Mouse (Mus musculus): ENCODE measurements around the gene Sorbs1. TPM values are rescaled to one million over a fixed set of nuclear protein-coding genes. Genes with fewer than 3 reads are reported as not detected.
A peak's percentile ranks its signal among the peaks of the same experiment; 100 is the strongest.

The Sorbs1 gene
- polyA plus RNA-seq, 1 experiment: 79.3 TPM

- no peak overlapping the region for H3K27ac ChIP-seq (ENCODE audit: insufficient read depth, low read length)
- TF ChIP-seq CTCF (IDR thresholded peaks at IDR 0.05; ENCODE audit: borderline replicate concordance, insufficient read depth, low read depth, low read length) (no peak), POLR2A (IDR thresholded peaks at IDR 0.05; ENCODE audit: borderline replicate concordance, insufficient read depth, low read length) (no peak)
- DNase-seq: no peak
- H3K4me1 ChIP-seq (ENCODE audit: control insufficient read depth, insufficient read depth, low read length): peaks cover 4% of the 10 kb centered on the region; the same call in 1 of the 2 replicates
- H3K4me3 ChIP-seq (replicated peaks; ENCODE audit: insufficient read depth, low read depth, low read length): no peak overlapping the region
- WGBS: 89% methylated on average over 12 of the region's 12 CpGs
- H3K27me3 ChIP-seq (ENCODE audit: control insufficient read depth, insufficient read depth, low read length): no peaks in the 10 kb centered on the region
Measured at GRCm38 (mm10) chr19:40309911-40310310, 203.7 kb downstream of the Sorbs1 start.

GRCm38 (mm10) chr19:40307550-40307949 lies 206.0 kb downstream of the Sorbs1 start:
- peak; percentile 52 to 81 for DNase-seq
- H3K4me3 ChIP-seq (replicated peaks; ENCODE audit: insufficient read depth, low read depth, low read length): no peak overlapping the region
- 28% methylated on average over 7 of the region's 7 CpGs for WGBS

GRCm38 (mm10) chr19:40306631-40307030 lies 206.9 kb downstream of the Sorbs1 start:
- no peak overlapping the region for H3K27ac ChIP-seq (ENCODE audit: insufficient read depth, low read length)
- peaks cover 4% of the 10 kb centered on the region; the same call in 1 of the 2 replicates for H3K4me1 ChIP-seq (ENCODE audit: control insufficient read depth, insufficient read depth, low read length)
- H3K27me3 ChIP-seq (ENCODE audit: control insufficient read depth, insufficient read depth, low read length): no peaks in the 10 kb centered on the region
- WGBS: 88% methylated on average over 2 of the region's 2 CpGs
- no peak overlapping the region for H3K4me3 ChIP-seq (replicated peaks; ENCODE audit: insufficient read depth, low read depth, low read length)
- TF ChIP-seq POLR2A (IDR thresholded peaks at IDR 0.05; ENCODE audit: borderline replicate concordance, insufficient read depth, low read length) (no peak), CTCF (IDR thresholded peaks at IDR 0.05; ENCODE audit: borderline replicate concordance, insufficient read depth, low read depth, low read length) (no peak)
- DNase-seq: no peak

More at GRCm38 (mm10) chr19:40307550-40307949, 206.0 kb downstream of the Sorbs1 start:
- TF ChIP-seq POLR2A (IDR thresholded peaks at IDR 0.05; ENCODE audit: borderline replicate concordance, insufficient read depth, low read length) (no peak), CTCF (IDR thresholded peaks at IDR 0.05; ENCODE audit: borderline replicate concordance, insufficient read depth, low read depth, low read length) (no peak)
- H3K27me3 ChIP-seq (ENCODE audit: control insufficient read depth, insufficient read depth, low read length): no peaks in the 10 kb centered on the region
- H3K27ac ChIP-seq (ENCODE audit: insufficient read depth, low read length): no peak overlapping the region
- H3K4me1 ChIP-seq (ENCODE audit: control insufficient read depth, insufficient read depth, low read length): peaks cover 4% of the 10 kb centered on the region; the same call in 1 of the 2 replicates

- no peak for TF ChIP-seq POLR2A (IDR thresholded peaks at IDR 0.05; ENCODE audit: borderline replicate concordance, insufficient read depth, low read length)
- TF ChIP-seq CTCF (IDR thresholded peaks at IDR 0.05; ENCODE audit: borderline replicate concordance, insufficient read depth, low read depth, low read length): no peak
- peaks cover 4% of the 10 kb centered on the region; the same call in 1 of the 2 replicates for H3K4me1 ChIP-seq (ENCODE audit: control insufficient read depth, insufficient read depth, low read length)
- DNase-seq: no peak
- WGBS: 79% methylated on average over 7 of the region's 7 CpGs
- H3K27ac ChIP-seq (ENCODE audit: insufficient read depth, low read length): no peak overlapping the region
- H3K27me3 ChIP-seq (ENCODE audit: control insufficient read depth, insufficient read depth, low read length): no peaks in the 10 kb centered on the region
- H3K4me3 ChIP-seq (replicated peaks; ENCODE audit: insufficient read depth, low read depth, low read length): no peak overlapping the region
Measured at GRCm38 (mm10) chr19:40305456-40305855, 208.1 kb downstream of the Sorbs1 start.

- H3K27ac ChIP-seq (ENCODE audit: insufficient read depth, low read length): no peak overlapping the region
- no peak overlapping the region for H3K4me3 ChIP-seq (replicated peaks; ENCODE audit: insufficient read depth, low read depth, low read length)
- TF ChIP-seq CTCF (IDR thresholded peaks at IDR 0.05; ENCODE audit: borderline replicate concordance, insufficient read depth, low read depth, low read length): no peak
- DNase-seq: no peak
- H3K27me3 ChIP-seq (ENCODE audit: control insufficient read depth, insufficient read depth, low read length): no peaks in the 10 kb centered on the region; the same call in 1 of the 2 replicates
- H3K4me1 ChIP-seq (ENCODE audit: control insufficient read depth, insufficient read depth, low read length): peaks cover 4% of the 10 kb centered on the region; the same call in 1 of the 2 replicates
- WGBS: 89% methylated on average over 9 of the region's 9 CpGs
Measured at GRCm38 (mm10) chr19:40302916-40303315, 210.7 kb downstream of the Sorbs1 start.

- Histone ChIP-seq H3K27ac (ENCODE audit: insufficient read depth, low read length) (no peak overlapping the region), H3K4me3 (replicated peaks; ENCODE audit: insufficient read depth, low read depth, low read length) (no peak overlapping the region)
- TF ChIP-seq POLR2A (IDR thresholded peaks at IDR 0.05; ENCODE audit: borderline replicate concordance, insufficient read depth, low read length) (no peak), CTCF (IDR thresholded peaks at IDR 0.05; ENCODE audit: borderline replicate concordance, insufficient read depth, low read depth, low read length) (no peak)
Measured at GRCm38 (mm10) chr19:40302477-40302876, 211.1 kb downstream of the Sorbs1 start.

GRCm38 (mm10) chr19:40299983-40300759 lies 213.4 kb downstream of the Sorbs1 start:
- no peak overlapping the region for H3K27ac ChIP-seq (ENCODE audit: insufficient read depth, low read length)
- H3K4me1 ChIP-seq (ENCODE audit: control insufficient read depth, insufficient read depth, low read length): no peaks in the 10 kb centered on the region
- DNase-seq: no peak
- no peaks in the 10 kb centered on the region; the same call in 1 of the 2 replicates for H3K27me3 ChIP-seq (ENCODE audit: control insufficient read depth, insufficient read depth, low read length)
- WGBS: 59% methylated on average over 12 of the region's 12 CpGs
- TF ChIP-seq POLR2A (IDR thresholded peaks at IDR 0.05; ENCODE audit: borderline replicate concordance, insufficient read depth, low read length) (no peak), CTCF (IDR thresholded peaks at IDR 0.05; ENCODE audit: borderline replicate concordance, insufficient read depth, low read depth, low read length) (no peak)
- no peak overlapping the region for H3K4me3 ChIP-seq (replicated peaks; ENCODE audit: insufficient read depth, low read depth, low read length)

More at GRCm38 (mm10) chr19:40302477-40302876, 211.1 kb downstream of the Sorbs1 start:
- no peak for DNase-seq
- H3K27me3 ChIP-seq (ENCODE audit: control insufficient read depth, insufficient read depth, low read length): no peaks in the 10 kb centered on the region; the same call in 1 of the 2 replicates
- 94% methylated on average over 5 of the region's 5 CpGs for WGBS
- peaks cover 2% of the 10 kb centered on the region; the same call in 1 of the 2 replicates for H3K4me1 ChIP-seq (ENCODE audit: control insufficient read depth, insufficient read depth, low read length)

- WGBS: 90% methylated on average over 6 of the region's 6 CpGs
- H3K4me1 ChIP-seq (ENCODE audit: control insufficient read depth, insufficient read depth, low read length): peaks cover 4% of the 10 kb centered on the region
- no peak for DNase-seq
Measured at GRCm38 (mm10) chr19:40299182-40299581, 214.4 kb downstream of the Sorbs1 start.

More at GRCm38 (mm10) chr19:40299182-40299581, 214.4 kb downstream of the Sorbs1 start:
- Histone ChIP-seq H3K27ac (ENCODE audit: insufficient read depth, low read length) (no peak overlapping the region), H3K27me3 (ENCODE audit: control insufficient read depth, insufficient read depth, low read length) (no peaks in the 10 kb centered on the region; the same call in 1 of the 2 replicates), H3K4me3 (replicated peaks; ENCODE audit: insufficient read depth, low read depth, low read length) (no peak overlapping the region)
- TF ChIP-seq POLR2A (IDR thresholded peaks at IDR 0.05; ENCODE audit: borderline replicate concordance, insufficient read depth, low read length) (no peak), CTCF (IDR thresholded peaks at IDR 0.05; ENCODE audit: borderline replicate concordance, insufficient read depth, low read depth, low read length) (no peak)

Measured in cerebellum, adult 2 months (tissue).